Mouse (Mus musculus) liver, embryonic 12.5 days (tissue): ENCODE results near the gene Arid1b. TPM values are rescaled to one million over a fixed set of nuclear protein-coding genes. Genes with fewer than 3 reads are reported as not detected.
A peak's percentile ranks its signal among the peaks of the same experiment; 100 is the strongest.

Experiments used
- ATAC-seq: fragments of 200-750 bp; cut with Nextera tagmentation; 2 replicates; pipeline ENCODE4 v1.8.0; 2017; ENCODE audit warnings: moderate number of reproducible peaks, mild to moderate bottlenecking, moderate library complexity
- H3K27ac ChIP-seq: fragments of 300-500 bp; sonication (generic); 2 replicates; pipeline ENCODE4 v1.5.1; 2016; ENCODE audit warnings: mild to moderate bottlenecking
- H3K27me3 ChIP-seq: fragments of 300-500 bp; sonication (generic); replicated peaks from 2 replicates; pipeline ENCODE4 v1.6.1; 2016; ENCODE audit warnings: mild to moderate bottlenecking, moderate library complexity
- H3K36me3 ChIP-seq: fragments of 300-500 bp; sonication (generic); 2 replicates; pipeline ENCODE4 v1.6.1; 2016; ENCODE audit warnings: mild to moderate bottlenecking, moderate library complexity
- H3K4me1 ChIP-seq: fragments of 300-500 bp; sonication (generic); 2 replicates; pipeline ENCODE4 v1.6.1; 2016
- H3K4me2 ChIP-seq: fragments of 300-500 bp; sonication (generic); 2 replicates; pipeline ENCODE4 v1.6.1; 2016; ENCODE audit warnings: mild to moderate bottlenecking, moderate library complexity
- H3K4me3 ChIP-seq: fragments of 300-500 bp; sonication (generic); 2 replicates; pipeline ENCODE4 v1.5.1; 2016; ENCODE audit warnings: mild to moderate bottlenecking, moderate library complexity
- H3K9ac ChIP-seq: fragments of 300-500 bp; sonication (generic); 2 replicates; pipeline ENCODE4 v1.6.1; 2016; ENCODE audit warnings: mild to moderate bottlenecking, moderate library complexity
- H3K9me3 ChIP-seq: fragments of 300-500 bp; sonication (generic); replicated peaks from 2 replicates; pipeline ENCODE4 v1.6.1; 2016; ENCODE audit warnings: mild to moderate bottlenecking, moderate library complexity
- WGBS: fragments of 180-500 bp; shearing (Covaris S2); methylation state at CpG from one replicate; pipeline ENCODE4 v1.1.7; 2016; ENCODE audit not compliant: insufficient replicate concordance; 5-methylcytosine and 5-hydroxymethylcytosine counted together
- polyA plus RNA-seq: library from polyadenylated mRNA; unstranded; fragments of >200 nt; fragmentation: Nextera tagmentation; extraction: Ambion mirVana; gene quantifications from 2 replicates; pipeline ENCODE4 v1.2.1, GENCODE M21; 2016

Arid1b gene
- polyA plus RNA-seq, 1 experiment from 2014 or later = 5.5 TPM

- Histone ChIP-seq H3K4me2 (no peak overlapping the region), H3K9ac (no peak overlapping the region), H3K27ac (no peak overlapping the region), H3K4me3 (no peak overlapping the region), H3K4me1 (no peaks in the 10 kb centered on the region), H3K36me3 (no peaks in the 10 kb centered on the region), H3K9me3 (no peaks in the 10 kb centered on the region), H3K27me3 (peaks cover 9% of the 10 kb centered on the region; the same call in 1 of the 2 replicates)
- 62% methylated on average over 6 of the region's 6 CpGs for WGBS
- ATAC-seq = no peak
These were observed 21.9 kb upstream of the Arid1b start for GRCm38 (mm10) chr17:4972261-4972660.

- Histone ChIP-seq H3K4me2 (no peak overlapping the region), H3K9ac (no peak overlapping the region), H3K27me3 (peaks cover 5% of the 10 kb centered on the region; the same call in 1 of the 2 replicates), H3K4me1 (no peaks in the 10 kb centered on the region), H3K36me3 (no peaks in the 10 kb centered on the region), H3K9me3 (no peaks in the 10 kb centered on the region), H3K27ac (no peak overlapping the region), H3K4me3 (no peak overlapping the region)
- no peak for ATAC-seq
- WGBS = 68% methylated on average over 11 of the region's 11 CpGs
These were observed 19.4 kb upstream of the Arid1b start for GRCm38 (mm10) chr17:4974736-4975135.

- H3K27ac ChIP-seq = no peak overlapping the region
- no peak overlapping the region for H3K4me3 ChIP-seq
- H3K4me1 ChIP-seq = 0 out of 2 replicates have a peak, but pooled peaks cover 3% of the 10 kb centered on the region
- H3K27me3 ChIP-seq = peaks cover 5% of the 10 kb centered on the region; the same call in 1 of the 2 replicates
- no peaks in the 10 kb centered on the region for H3K36me3 ChIP-seq
- no peak overlapping the region for H3K9ac ChIP-seq
- H3K9me3 ChIP-seq = no peaks in the 10 kb centered on the region
- no peak overlapping the region for H3K4me2 ChIP-seq
- ATAC-seq = no peak
- 30% methylated on average over 7 of the region's 7 CpGs for WGBS
These were observed 14.0 kb upstream of the Arid1b start for GRCm38 (mm10) chr17:4980151-4980550.

GRCm38 (mm10) chr17:4982819-4983218, 11.3 kb upstream of the Arid1b start:
- no peak overlapping the region for H3K9ac ChIP-seq
- no peak overlapping the region for H3K4me2 ChIP-seq
- 0 out of 2 replicates have a peak, but pooled peaks cover 3% of the 10 kb centered on the region for H3K4me1 ChIP-seq
- H3K27me3 ChIP-seq = no peaks in the 10 kb centered on the region; the same call in 1 of the 2 replicates
- H3K4me3 ChIP-seq = no peak overlapping the region
- no peaks in the 10 kb centered on the region for H3K9me3 ChIP-seq
- H3K27ac ChIP-seq = no peak overlapping the region
- ATAC-seq = no peak
- WGBS = 56% methylated on average over 5 of the region's 5 CpGs
- H3K36me3 ChIP-seq = no peaks in the 10 kb centered on the region

GRCm38 (mm10) chr17:4984691-4985090, 9.4 kb upstream of the Arid1b start:
- WGBS = 57% methylated on average over 7 of the region's 7 CpGs
- no peak for ATAC-seq
- no peaks in the 10 kb centered on the region for H3K9me3 ChIP-seq
- no peak overlapping the region for H3K4me2 ChIP-seq
- H3K4me1 ChIP-seq = 0 out of 2 replicates have a peak, but pooled peaks cover 3% of the 10 kb centered on the region
- H3K36me3 ChIP-seq = no peaks in the 10 kb centered on the region
- no peak overlapping the region for H3K4me3 ChIP-seq
- no peak overlapping the region for H3K27ac ChIP-seq
- H3K27me3 ChIP-seq = no peaks in the 10 kb centered on the region; the same call in 1 of the 2 replicates
- no peak overlapping the region for H3K9ac ChIP-seq

- H3K27ac ChIP-seq = no peak overlapping the region
- peaks cover 14% of the 10 kb centered on the region for H3K4me1 ChIP-seq
- no peaks in the 10 kb centered on the region for H3K27me3 ChIP-seq
- H3K4me2 ChIP-seq = no peak overlapping the region
- no peaks in the 10 kb centered on the region for H3K9me3 ChIP-seq
- no peak overlapping the region for H3K4me3 ChIP-seq
- ATAC-seq = no peak
- 79% methylated on average over 16 of the region's 16 CpGs for WGBS
- H3K36me3 ChIP-seq = no peaks in the 10 kb centered on the region
- no peak overlapping the region for H3K9ac ChIP-seq
These were observed 3.1 kb upstream of the Arid1b start for GRCm38 (mm10) chr17:4990911-4991560.

GRCm38 (mm10) chr17:4991600-4991999, 2.5 kb upstream of the Arid1b start:
- Histone ChIP-seq H3K36me3 (no peaks in the 10 kb centered on the region), H3K9me3 (no peaks in the 10 kb centered on the region), H3K4me2 (no peak overlapping the region), H3K9ac (no peak overlapping the region), H3K27me3 (no peaks in the 10 kb centered on the region), H3K4me1 (peaks cover 14% of the 10 kb centered on the region), H3K4me3 (no peak overlapping the region), H3K27ac (no peak overlapping the region)
- ATAC-seq = no peak
- WGBS = 76% methylated on average over 10 of the region's 10 CpGs

- whole genome bisulfite sequencing = 12% methylated on average over 9 of the region's 9 CpGs
These were observed 664 bp upstream of the Arid1b start for GRCm38 (mm10) chr17:4993497-4993839.

GRCm38 (mm10) chr17:4994504-4994812, 326 bp downstream of the Arid1b start:
- Histone ChIP-seq H3K36me3 (no peaks in the 10 kb centered on the region), H3K4me2 (peak overlapping the region; percentile 91), H3K27ac (peak overlapping the region; percentile 97), H3K4me3 (peak overlapping the region; percentile 93), H3K4me1 (peaks cover 33% of the 10 kb centered on the region), H3K9me3 (no peaks in the 10 kb centered on the region), H3K27me3 (no peaks in the 10 kb centered on the region), H3K9ac (peak overlapping the region; percentile 98)
- WGBS = under 1% methylated on average over 36 of the region's 55 CpGs
- peak; percentile 42 for ATAC-seq

More at GRCm38 (mm10) chr17:4993497-4993839, 664 bp upstream of the Arid1b start:
- Histone ChIP-seq H3K9ac (peak overlapping the region; percentile 98), H3K36me3 (no peaks in the 10 kb centered on the region), H3K27me3 (no peaks in the 10 kb centered on the region), H3K4me3 (peak overlapping the region; percentile 93), H3K9me3 (no peaks in the 10 kb centered on the region), H3K27ac (peak overlapping the region; percentile 97), H3K4me1 (peaks cover 28% of the 10 kb centered on the region), H3K4me2 (peak overlapping the region; percentile 91)
- no peak for ATAC-seq

- ATAC-seq = peak; percentile 56
- H3K36me3 ChIP-seq = no peaks in the 10 kb centered on the region
- peak overlapping the region; percentile 97 for H3K27ac ChIP-seq
- 0% methylated on average over 57 of the region's 81 CpGs for WGBS
- H3K9me3 ChIP-seq = no peaks in the 10 kb centered on the region
- peak overlapping the region; percentile 93 for H3K4me3 ChIP-seq
- H3K27me3 ChIP-seq = no peaks in the 10 kb centered on the region
- peaks cover 36% of the 10 kb centered on the region for H3K4me1 ChIP-seq
- H3K9ac ChIP-seq = peak overlapping the region; percentile 98
- H3K4me2 ChIP-seq = peak overlapping the region; percentile 91
These were observed 855 bp downstream of the Arid1b start for GRCm38 (mm10) chr17:4994813-4995560.

- peak; percentile 55 for ATAC-seq
- Histone ChIP-seq H3K27ac (peak overlapping the region; percentile 97), H3K4me3 (peak overlapping the region; percentile 93)
These were observed 1.5 kb downstream of the Arid1b start for GRCm38 (mm10) chr17:4995561-4996051.

GRCm38 (mm10) chr17:4996121-4996813, 2.1 kb downstream of the Arid1b start:
- WGBS = under 1% methylated on average over 72 of the region's 95 CpGs
- Histone ChIP-seq H3K27ac (peak overlapping the region; percentile 97), H3K4me1 (peaks cover 41% of the 10 kb centered on the region), H3K9me3 (no peaks in the 10 kb centered on the region), H3K4me2 (peak overlapping the region; percentile 91), H3K4me3 (peak overlapping the region; percentile 93), H3K27me3 (no peaks in the 10 kb centered on the region), H3K9ac (peak overlapping the region; percentile 98), H3K36me3 (no peaks in the 10 kb centered on the region)
- ATAC-seq = peak; percentile 60

More at GRCm38 (mm10) chr17:4995561-4996051, 1.5 kb downstream of the Arid1b start:
- no peaks in the 10 kb centered on the region for H3K27me3 ChIP-seq
- H3K4me2 ChIP-seq = peak overlapping the region; percentile 91
- no peaks in the 10 kb centered on the region for H3K36me3 ChIP-seq
- H3K9me3 ChIP-seq = no peaks in the 10 kb centered on the region
- WGBS = under 1% methylated on average over 35 of the region's 56 CpGs
- peak overlapping the region; percentile 98 for H3K9ac ChIP-seq
- H3K4me1 ChIP-seq = peaks cover 41% of the 10 kb centered on the region
